In the genomic region with DNA sequence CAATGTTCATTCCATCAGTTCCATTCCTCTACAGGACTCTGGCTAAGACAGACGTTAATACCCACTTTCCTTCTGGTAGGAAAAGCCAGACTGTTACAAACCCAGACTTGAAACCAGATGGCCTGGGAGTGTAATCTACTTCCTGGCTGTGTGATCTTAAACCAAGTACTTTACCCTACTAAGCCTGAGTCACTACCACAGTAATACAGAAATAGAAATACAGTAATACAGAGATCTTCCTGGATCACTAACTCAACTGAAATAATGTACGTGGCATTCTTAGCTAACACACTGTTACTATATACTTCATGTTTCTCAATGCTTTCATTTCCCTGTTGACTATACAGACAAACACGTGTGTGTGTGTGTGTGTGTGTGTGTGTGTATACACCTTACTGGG, we compare ENCODE assay signal across 15 mouse cellular contexts.
DNase-seq lines count a peak whose midpoint lies in the region; ATAC-seq and TF ChIP-seq lines count a peak whose summit lies in the region.
"Had no signal": no experiment of that assay in that cellular context is flagged by ENCODE, and none has a peak within 500 bp of the region (broad histone marks: within the 10 kb centered on the region; RNA-seq: fewer than 3 reads in every experiment).

No protein-coding gene starts in this region.

- peak; percentile 30 to 62 for DNase-seq in layer of hippocampus, adult 18-20 months (ENCODE audit: low spot score in 2 of 2)
- DNase-seq in layer of hippocampus, postnatal 25 days (ENCODE audit: extremely low spot score in 1 of 2, low spot score in 1 of 2) = no peak
- peak; percentile 53 for DNase-seq in CH12.LX (ENCODE audit: extremely low read depth)
- no peak for DNase-seq in Muller cell, postnatal 12 days (ENCODE audit: inconsistent ontology term)
- DNase-seq in spleen, adult 18-20 months = no peak
- DNase-seq in adrenal gland, postnatal 25 days = no peak
- DNase-seq: gastrocnemius, postnatal 25 days; layer of hippocampus, postnatal 36 days; liver, embryonic 13.5 days; right cerebral cortex, postnatal 4 days had no signal

- WGBS in intestine, embryonic 15.5 days = 62% methylated on average over 3 of the region's 3 CpGs
- 64% methylated on average over 3 of the region's 3 CpGs for WGBS in neural tube, embryonic 15.5 days

- TF ChIP-seq RAD21 in CH12.LX (IDR thresholded peaks at IDR 0.05; ENCODE audit: low read depth, low read length) = no peak

- 0 out of 2 replicates have a peak, but pooled peaks have one; percentile 26 for ATAC-seq in intestine, embryonic 15.5 days
- 0 out of 2 replicates have a peak, but pooled peaks have one; percentile 12 for ATAC-seq in neural tube, embryonic 15.5 days (ENCODE audit: low FRiP score)
- ATAC-seq: inflammation-experienced regulatory T-cells, adult 6 months had no signal

- H3K4me3 ChIP-seq in CH12.LX (replicated peaks in 1 of 3; ENCODE audit: low read depth in 2 of 3, low read length in 2 of 3, poor library complexity in 1 of 3) = no peak overlapping the region
- no peak overlapping the region for H3K4me3 ChIP-seq in intestine, embryonic 15.5 days (replicated peaks)
- no peak overlapping the region for H3K4me3 ChIP-seq in neural tube, embryonic 15.5 days (replicated peaks)
- H3K4me3 ChIP-seq: forebrain, embryonic 12.5 days; liver, embryonic 13.5 days; midbrain, embryonic 12.5 days had no signal

- no peak for TF ChIP-seq CTCF in CH12.LX (conservative IDR thresholded peaks at IDR 0.05 in 1 of 2, IDR thresholded peaks at IDR 0.05 in 1 of 2; ENCODE audit: low read depth in 2 of 2, low read length in 2 of 2)

- in situ Hi-C loops in CH12.LX (cut with MboI; ENCODE audit: low pct_ligation_motif_present, low pct_unique_long_range_greater_than_20kb, low sequenced_read_pairs) = loop anchor here (5.0 kb wide), 1 partner anchor 71 kb away; no protein-coding TSS in a partner anchor

- peak overlapping the region; percentile 87 for H3K4me2 ChIP-seq in CH12.LX (ENCODE audit: insufficient read depth, low read depth, poor library complexity, severe bottlenecking)
- H3K4me2 ChIP-seq in intestine, embryonic 15.5 days (replicated peaks) = no peak overlapping the region
- no peak overlapping the region for H3K4me2 ChIP-seq in neural tube, embryonic 15.5 days
- H3K4me2 ChIP-seq: forebrain, embryonic 12.5 days; liver, embryonic 13.5 days; midbrain, embryonic 12.5 days had no signal

- H3K9me3 ChIP-seq in CH12.LX (replicated peaks; ENCODE audit: low read length) = peaks cover 12% of the 10 kb centered on the region
- no peaks in the 10 kb centered on the region for H3K9me3 ChIP-seq in intestine, embryonic 15.5 days
- no peaks in the 10 kb centered on the region for H3K9me3 ChIP-seq in neural tube, embryonic 15.5 days (replicated peaks)
- H3K9me3 ChIP-seq: forebrain, embryonic 12.5 days; liver, embryonic 13.5 days; midbrain, embryonic 12.5 days had no signal

- dilution Hi-C loops in CH12.LX (cut with MboI; ENCODE audit: extremely low pct_ligation_motif_present, extremely low pct_unique_long_range_greater_than_20kb, low sequenced_read_pairs) = no loop called here

- H3K4me1 ChIP-seq in CH12.LX (ENCODE audit: control insufficient read depth in 1 of 2, insufficient read depth in 2 of 2) = peaks cover 4 to 30% of the 10 kb centered on the region in 2 experiments; a peak in 3 of 4 replicates
- H3K4me1 ChIP-seq in intestine, embryonic 15.5 days (replicated peaks) = peaks cover 14% of the 10 kb centered on the region; the same call in 1 of the 2 replicates
- H3K4me1 ChIP-seq in neural tube, embryonic 15.5 days = peaks cover 8% of the 10 kb centered on the region

- peaks cover 9% of the 10 kb centered on the region for H3K27me3 ChIP-seq in CH12.LX (replicated peaks)
- H3K27me3 ChIP-seq in intestine, embryonic 15.5 days (replicated peaks) = no peaks in the 10 kb centered on the region
- no peaks in the 10 kb centered on the region for H3K27me3 ChIP-seq in neural tube, embryonic 15.5 days (replicated peaks)
- H3K27me3 ChIP-seq: forebrain, embryonic 12.5 days; liver, embryonic 13.5 days; midbrain, embryonic 12.5 days had no signal

- no peak for TF ChIP-seq POLR2A in CH12.LX (IDR thresholded peaks at IDR 0.05; ENCODE audit: low read depth, low read length)

- TF ChIP-seq EP300 in CH12.LX (IDR thresholded peaks at IDR 0.05; ENCODE audit: low read length) = no peak; the same call in none of the 2 replicates

- H3K27ac ChIP-seq in CH12.LX (ENCODE audit: insufficient read depth, low read depth) = no peak overlapping the region
- H3K27ac ChIP-seq in intestine, embryonic 15.5 days = no peak overlapping the region
- H3K27ac ChIP-seq in neural tube, embryonic 15.5 days (replicated peaks) = no peak overlapping the region
- H3K27ac ChIP-seq: forebrain, embryonic 12.5 days; liver, embryonic 13.5 days; midbrain, embryonic 12.5 days had no signal

- H3K36me3 ChIP-seq in CH12.LX (replicated peaks in 1 of 2; ENCODE audit: control insufficient read depth in 1 of 2, insufficient read depth in 1 of 2, low read length in 1 of 2) = no peaks in the 10 kb centered on the region
- H3K36me3 ChIP-seq in intestine, embryonic 15.5 days = no peaks in the 10 kb centered on the region
- H3K36me3 ChIP-seq in neural tube, embryonic 15.5 days = no peaks in the 10 kb centered on the region
- H3K36me3 ChIP-seq: forebrain, embryonic 12.5 days; liver, embryonic 13.5 days; midbrain, embryonic 12.5 days had no signal

- peak overlapping the region; percentile 8; the same call in 1 of the 2 replicates for H3K9ac ChIP-seq in CH12.LX (ENCODE audit: insufficient read depth, low read depth)
- no peak overlapping the region for H3K9ac ChIP-seq in intestine, embryonic 15.5 days
- H3K9ac ChIP-seq in neural tube, embryonic 15.5 days (replicated peaks) = no peak overlapping the region
- H3K9ac ChIP-seq: forebrain, embryonic 12.5 days; liver, embryonic 13.5 days; midbrain, embryonic 12.5 days had no signal

- no peaks in the 10 kb centered on the region for H3K79me2 ChIP-seq in CH12.LX (replicated peaks; ENCODE audit: control insufficient read depth, extremely low read depth, insufficient read depth, poor library complexity, severe bottlenecking)

TF ChIP-seq in CH12.LX, 34 proteins besides CTCF, POLR2A, EP300 and RAD21:
- TF ChIP-seq BHLHE40 (IDR thresholded peaks at IDR 0.05; ENCODE audit: low read depth, low read length) (peak; percentile 52; the same call in 1 of the 2 replicates), UBTF (IDR thresholded peaks at IDR 0.05; ENCODE audit: low read depth, low read length) (no peak), IRF4 (IDR thresholded peaks at IDR 0.05; ENCODE audit: low read depth, low read length) (peak; percentile 27; the same call in 1 of the 2 replicates), JUN (IDR thresholded peaks at IDR 0.05; ENCODE audit: insufficient read depth, low read depth, low read length) (no peak), RCOR1 (conservative IDR thresholded peaks at IDR 0.05; ENCODE audit: low read depth, low read length) (no peak), ZKSCAN1 (IDR thresholded peaks at IDR 0.05; ENCODE audit: borderline replicate concordance, low read depth, low read length) (no peak), CHD1 (IDR thresholded peaks at IDR 0.05; ENCODE audit: low read depth, low read length) (no peak), USF2 (conservative IDR thresholded peaks at IDR 0.05; ENCODE audit: low read depth, low read length) (no peak), ZMIZ1 (IDR thresholded peaks at IDR 0.05; ENCODE audit: low read depth, low read length) (no peak), MXI1 (IDR thresholded peaks at IDR 0.05; ENCODE audit: low read depth, low read length) (0 out of 2 replicates have a peak, but pooled peaks have one; percentile 42), JUND (conservative IDR thresholded peaks at IDR 0.05; ENCODE audit: low read depth, low read length) (0 out of 2 replicates have a peak, but pooled peaks have one; percentile 15), GABPA (IDR thresholded peaks at IDR 0.05; ENCODE audit: insufficient replicate concordance, low read depth, low read length) (no peak), PAX5 (IDR thresholded peaks at IDR 0.05; ENCODE audit: low read length) (no peak), TCF12 (IDR thresholded peaks at IDR 0.05; ENCODE audit: low read depth, low read length) (no peak), USF1 (IDR thresholded peaks at IDR 0.05; ENCODE audit: low read depth, low read length) (no peak), KAT2A (IDR thresholded peaks at IDR 0.05; ENCODE audit: insufficient replicate concordance, low read length) (no peak), E2F4 (IDR thresholded peaks at IDR 0.05; ENCODE audit: insufficient replicate concordance, low read depth, low read length) (no peak), HCFC1 (IDR thresholded peaks at IDR 0.05; ENCODE audit: low read depth, low read length) (no peak), TBP (conservative IDR thresholded peaks at IDR 0.05; ENCODE audit: low read depth, low read length) (no peak), CHD2 (IDR thresholded peaks at IDR 0.05; ENCODE audit: low read length) (no peak), MAFK (IDR thresholded peaks at IDR 0.05; ENCODE audit: insufficient replicate concordance, low read length) (no peak), MAZ (IDR thresholded peaks at IDR 0.05; ENCODE audit: low read depth, low read length) (no peak), NELFE (IDR thresholded peaks at IDR 0.05; ENCODE audit: low read depth, low read length) (no peak), ETS1 (conservative IDR thresholded peaks at IDR 0.05; ENCODE audit: low read depth, low read length) (peak; percentile 27; the same call in 1 of the 2 replicates), MAX (IDR thresholded peaks at IDR 0.05; ENCODE audit: low read length) (no peak), SMC3 (IDR thresholded peaks at IDR 0.05; ENCODE audit: low read depth, low read length) (no peak), NRF1 (IDR thresholded peaks at IDR 0.05; ENCODE audit: low read depth, low read length) (no peak), ZNF384 (IDR thresholded peaks at IDR 0.05; ENCODE audit: low read depth, low read length) (0 out of 2 replicates have a peak, but pooled peaks have one; percentile 1), MEF2A (IDR thresholded peaks at IDR 0.05; ENCODE audit: borderline replicate concordance, low read depth, low read length) (peak; percentile 74), MYC (IDR thresholded peaks at IDR 0.05; ENCODE audit: low read depth, low read length) (no peak), ELF1 (IDR thresholded peaks at IDR 0.05; ENCODE audit: low read depth, low read length) (no peak), SIN3A (IDR thresholded peaks at IDR 0.05; ENCODE audit: low read length) (peak; percentile 57; the same call in 1 of the 2 replicates), ZC3H11A (IDR thresholded peaks at IDR 0.05; ENCODE audit: low read depth, low read length) (no peak), POLR2AphosphoS2 (IDR thresholded peaks at IDR 0.05; ENCODE audit: low read depth, low read length) (no peak)

Comparison
In these comparisons a context has a peak if more than half of its experiments do, and no peak if none do; other contexts are left out.
1. DNase-seq: peak in layer of hippocampus, adult 18-20 months (2 of 2) and CH12.LX (single experiment); none in layer of hippocampus, postnatal 25 days (0 of 2), Muller cell, postnatal 12 days (single experiment), spleen, adult 18-20 months (0 of 2) and adrenal gland, postnatal 25 days (single experiment).